8 mouse cellular contexts compared by ENCODE assay signal in genomic region chr2:119619002-119619401, GRCm38 (mm10). TPM values are rescaled to one million over a fixed set of nuclear protein-coding genes. Genes with fewer than 3 reads are reported as not detected.
ATAC-seq and TF ChIP-seq lines count a peak whose summit lies in the region.
"Not testable (repeated sequence)": the region's sequence is repeated elsewhere in the genome, so short reads cannot be mapped to it uniquely, and the experiment has no call there.

No protein-coding gene starts in this region.

- H3K9ac ChIP-seq in forebrain, embryonic 13.5 days: peak overlapping the region; percentile 66
- H3K9ac ChIP-seq in heart, embryonic 15.5 days: peak overlapping the region; percentile 54
- peak overlapping the region; percentile 56 for H3K9ac ChIP-seq in intestine, embryonic 15.5 days
- peak overlapping the region; percentile 60 for H3K9ac ChIP-seq in limb, embryonic 13.5 days
- peak overlapping the region; percentile 55 for H3K9ac ChIP-seq in lung, embryonic 15.5 days

- TF ChIP-seq POLR2A in cortical plate, adult 2 months (IDR thresholded peaks at IDR 0.05; ENCODE audit: extremely low read depth, insufficient read depth, low read length); myocyte (IDR thresholded peaks at IDR 0.05; ENCODE audit: insufficient read length, low read depth); testis, adult 2 months (IDR thresholded peaks at IDR 0.05; ENCODE audit: control insufficient read depth, low read depth, low read length): not testable (repeated sequence)

- peaks cover 31% of the 10 kb centered on the region for H3K79me2 ChIP-seq in myocyte (ENCODE audit: control insufficient read depth, insufficient read depth)

- H3K9me3 ChIP-seq in forebrain, embryonic 13.5 days (replicated peaks); heart, embryonic 15.5 days (replicated peaks); intestine, embryonic 15.5 days; limb, embryonic 13.5 days; lung, embryonic 15.5 days: not testable (repeated sequence)

- not testable (repeated sequence) for H3K4me1 ChIP-seq in cortical plate, adult 2 months (ENCODE audit: control insufficient read depth, insufficient read depth, low read length); testis, adult 2 months (ENCODE audit: control insufficient read depth, insufficient read depth, low read length)
- peaks cover 46% of the 10 kb centered on the region for H3K4me1 ChIP-seq in forebrain, embryonic 13.5 days
- H3K4me1 ChIP-seq in heart, embryonic 15.5 days (replicated peaks): peaks cover 25% of the 10 kb centered on the region
- peaks cover 11% of the 10 kb centered on the region for H3K4me1 ChIP-seq in intestine, embryonic 15.5 days (replicated peaks)
- peaks cover 26% of the 10 kb centered on the region for H3K4me1 ChIP-seq in limb, embryonic 13.5 days
- H3K4me1 ChIP-seq in lung, embryonic 15.5 days: peaks cover 36% of the 10 kb centered on the region

- TF ChIP-seq CTCF in cortical plate, adult 2 months (IDR thresholded peaks at IDR 0.05; ENCODE audit: extremely low read depth, insufficient read depth, low read length); testis, adult 2 months (IDR thresholded peaks at IDR 0.05; ENCODE audit: control insufficient read depth, insufficient read depth, insufficient replicate concordance, low read depth, low read length): not testable (repeated sequence)

- peaks cover 12% of the 10 kb centered on the region for H3K36me3 ChIP-seq in forebrain, embryonic 13.5 days (ENCODE audit: poor library complexity, severe bottlenecking)
- H3K36me3 ChIP-seq in heart, embryonic 15.5 days; intestine, embryonic 15.5 days; limb, embryonic 13.5 days; lung, embryonic 15.5 days; myocyte (ENCODE audit: control insufficient read depth, insufficient read depth); testis, adult 2 months (ENCODE audit: control insufficient read depth, insufficient read depth, low read length): not testable (repeated sequence)

- H3K4me2 ChIP-seq in forebrain, embryonic 13.5 days: peak overlapping the region; percentile 90
- peak overlapping the region; percentile 68 for H3K4me2 ChIP-seq in heart, embryonic 15.5 days
- peak overlapping the region; percentile 71 for H3K4me2 ChIP-seq in intestine, embryonic 15.5 days (replicated peaks)
- peak overlapping the region; percentile 85 for H3K4me2 ChIP-seq in limb, embryonic 13.5 days (replicated peaks)
- peak overlapping the region; percentile 82 for H3K4me2 ChIP-seq in lung, embryonic 15.5 days
- peak overlapping the region; percentile 71 for H3K4me2 ChIP-seq in myocyte (ENCODE audit: low read depth)

- not testable (repeated sequence) for H3K27me3 ChIP-seq in forebrain, embryonic 13.5 days; heart, embryonic 15.5 days; intestine, embryonic 15.5 days (replicated peaks); limb, embryonic 13.5 days; lung, embryonic 15.5 days; myocyte (ENCODE audit: control insufficient read depth, insufficient read depth, insufficient read length); testis, adult 2 months (ENCODE audit: control insufficient read depth, insufficient read depth, low read length)

- not testable (repeated sequence) for H3ac ChIP-seq in myocyte (ENCODE audit: control insufficient read depth, insufficient read length)

- H3K4me3 ChIP-seq in cortical plate, adult 2 months (ENCODE audit: insufficient read depth, low read length): peak overlapping the region; percentile 54
- peak overlapping the region; percentile 67 for H3K4me3 ChIP-seq in forebrain, embryonic 13.5 days
- peak overlapping the region; percentile 83 for H3K4me3 ChIP-seq in heart, embryonic 15.5 days
- H3K4me3 ChIP-seq in intestine, embryonic 15.5 days (replicated peaks): peak overlapping the region; percentile 77
- peak overlapping the region; percentile 79 for H3K4me3 ChIP-seq in limb, embryonic 13.5 days
- peak overlapping the region; percentile 93 for H3K4me3 ChIP-seq in lung, embryonic 15.5 days
- peak overlapping the region; percentile 89 for H3K4me3 ChIP-seq in myocyte
- peak overlapping the region; percentile 89 for H3K4me3 ChIP-seq in testis, adult 2 months (ENCODE audit: control insufficient read depth, low read depth, low read length)

- ATAC-seq in forebrain, embryonic 13.5 days; heart, embryonic 15.5 days (replicated peaks; ENCODE audit: insufficient number of reproducible peaks, insufficient read depth, low FRiP score, low read depth); intestine, embryonic 15.5 days; limb, embryonic 13.5 days (ENCODE audit: low FRiP score, low read depth); lung, embryonic 15.5 days (ENCODE audit: borderline replicate concordance, extremely low read depth, low FRiP score, low TSS enrichment): not testable (repeated sequence)

- not testable (repeated sequence) for H3K27ac ChIP-seq in cortical plate, adult 2 months (ENCODE audit: insufficient read depth, low read length)
- peak overlapping the region; percentile 59; the same call in 1 of the 2 replicates for H3K27ac ChIP-seq in forebrain, embryonic 13.5 days
- peak overlapping the region; percentile 58; the same call in 1 of the 2 replicates for H3K27ac ChIP-seq in heart, embryonic 15.5 days
- H3K27ac ChIP-seq in intestine, embryonic 15.5 days: 0 out of 2 replicates have a peak overlapping the region, but pooled peaks have one; percentile 34
- peak overlapping the region; percentile 28; the same call in 1 of the 2 replicates for H3K27ac ChIP-seq in limb, embryonic 13.5 days
- H3K27ac ChIP-seq in lung, embryonic 15.5 days: peak overlapping the region; percentile 70
- peak overlapping the region; percentile 79; the same call in 1 of the 2 replicates for H3K27ac ChIP-seq in testis, adult 2 months (ENCODE audit: control insufficient read depth, insufficient read depth, low read depth, low read length)

- 9% methylated on average over 6 of the region's 6 CpGs for WGBS in forebrain, embryonic 13.5 days
- 4% methylated on average over 6 of the region's 6 CpGs for WGBS in heart, embryonic 15.5 days
- WGBS in intestine, embryonic 15.5 days: 6% methylated on average over 6 of the region's 6 CpGs
- WGBS in limb, embryonic 13.5 days: 10% methylated on average over 6 of the region's 6 CpGs
- 8% methylated on average over 6 of the region's 6 CpGs for WGBS in lung, embryonic 15.5 days

RNA-seq across cellular contexts. Expression of gene Oip5, which starts 0.7 kb away (rescaled TPM):
- 1.1 and 1.4 TPM in 2 replicates for polyA plus RNA-seq in cortical plate, adult 2 months (2012; rRNA removed)
- 26.3 and 27.6 TPM in 2 replicates for polyA plus RNA-seq in forebrain, embryonic 13.5 days (2015; fragmentation: Nextera tagmentation; extraction: Ambion mirVana)
- polyA plus RNA-seq in heart, embryonic 15.5 days (2015; fragmentation: Nextera tagmentation; extraction: Ambion mirVana): 16.4 and 17.0 TPM in 2 replicates
- polyA plus RNA-seq in intestine, embryonic 15.5 days (2015; fragmentation: Nextera tagmentation; extraction: Ambion mirVana): 21.0 and 22.8 TPM in 2 replicates
- polyA plus RNA-seq in limb, embryonic 13.5 days (2015; fragmentation: Nextera tagmentation; extraction: Ambion mirVana): 23.9 and 27.1 TPM in 2 replicates
- polyA plus RNA-seq in lung, embryonic 15.5 days (2015; fragmentation: Nextera tagmentation; extraction: Ambion mirVana): 27.9 and 29.5 TPM in 2 replicates
- 3.7 TPM for polyA plus RNA-seq in myocyte (2012; fragmentation: generic; extraction: Trizol)
- polyA plus RNA-seq in testis, adult 2 months (2012; rRNA removed): 10.3 and 11.4 TPM in 2 replicates

RNA-seq across cellular contexts. Expression of gene Nusap1, which starts 0.9 kb away (rescaled TPM):
- 0.30 and 0.61 TPM in 2 replicates for polyA plus RNA-seq in cortical plate, adult 2 months (2012; rRNA removed)
- polyA plus RNA-seq in forebrain, embryonic 13.5 days (2015; fragmentation: Nextera tagmentation; extraction: Ambion mirVana): 80.5 and 82.5 TPM in 2 replicates
- polyA plus RNA-seq in heart, embryonic 15.5 days (2015; fragmentation: Nextera tagmentation; extraction: Ambion mirVana): 43.1 and 45.1 TPM in 2 replicates
- 56.6 and 65.4 TPM in 2 replicates for polyA plus RNA-seq in intestine, embryonic 15.5 days (2015; fragmentation: Nextera tagmentation; extraction: Ambion mirVana)
- polyA plus RNA-seq in limb, embryonic 13.5 days (2015; fragmentation: Nextera tagmentation; extraction: Ambion mirVana): 70.1 and 73.8 TPM in 2 replicates
- 81.9 and 85.9 TPM in 2 replicates for polyA plus RNA-seq in lung, embryonic 15.5 days (2015; fragmentation: Nextera tagmentation; extraction: Ambion mirVana)
- 4.4 TPM for polyA plus RNA-seq in myocyte (2012; fragmentation: generic; extraction: Trizol)
- 6.0 and 7.1 TPM in 2 replicates for polyA plus RNA-seq in testis, adult 2 months (2012; rRNA removed)

RNA-seq across cellular contexts. Expression of gene Ndufaf1, which starts 43.6 kb away (rescaled TPM):
- polyA plus RNA-seq in cortical plate, adult 2 months (2012; rRNA removed): 21.0 and 21.5 TPM in 2 replicates
- 38.3 and 43.2 TPM in 2 replicates for polyA plus RNA-seq in forebrain, embryonic 13.5 days (2015; fragmentation: Nextera tagmentation; extraction: Ambion mirVana)
- 49.5 and 58.6 TPM in 2 replicates for polyA plus RNA-seq in heart, embryonic 15.5 days (2015; fragmentation: Nextera tagmentation; extraction: Ambion mirVana)
- polyA plus RNA-seq in intestine, embryonic 15.5 days (2015; fragmentation: Nextera tagmentation; extraction: Ambion mirVana): 50.0 and 51.6 TPM in 2 replicates
- 47.9 and 50.7 TPM in 2 replicates for polyA plus RNA-seq in limb, embryonic 13.5 days (2015; fragmentation: Nextera tagmentation; extraction: Ambion mirVana)
- polyA plus RNA-seq in lung, embryonic 15.5 days (2015; fragmentation: Nextera tagmentation; extraction: Ambion mirVana): 39.0 and 39.5 TPM in 2 replicates
- 19.5 TPM for polyA plus RNA-seq in myocyte (2012; fragmentation: generic; extraction: Trizol)
- polyA plus RNA-seq in testis, adult 2 months (2012; rRNA removed): 5.2 and 6.7 TPM in 2 replicates

RNA-seq across cellular contexts. Expression of gene Rtf1, which starts 55.9 kb away (rescaled TPM):
- 38.5 and 39.7 TPM in 2 replicates for polyA plus RNA-seq in cortical plate, adult 2 months (2012; rRNA removed)
- 63.4 and 81.4 TPM in 2 replicates for polyA plus RNA-seq in forebrain, embryonic 13.5 days (2015; fragmentation: Nextera tagmentation; extraction: Ambion mirVana)
- 22.0 and 24.4 TPM in 2 replicates for polyA plus RNA-seq in heart, embryonic 15.5 days (2015; fragmentation: Nextera tagmentation; extraction: Ambion mirVana)
- 30.5 and 34.8 TPM in 2 replicates for polyA plus RNA-seq in intestine, embryonic 15.5 days (2015; fragmentation: Nextera tagmentation; extraction: Ambion mirVana)
- 61.3 and 68.3 TPM in 2 replicates for polyA plus RNA-seq in limb, embryonic 13.5 days (2015; fragmentation: Nextera tagmentation; extraction: Ambion mirVana)
- 31.0 and 33.9 TPM in 2 replicates for polyA plus RNA-seq in lung, embryonic 15.5 days (2015; fragmentation: Nextera tagmentation; extraction: Ambion mirVana)
- polyA plus RNA-seq in myocyte (2012; fragmentation: generic; extraction: Trizol): 7.2 TPM
- polyA plus RNA-seq in testis, adult 2 months (2012; rRNA removed): 9.3 and 11.8 TPM in 2 replicates
